Mouse (Mus musculus): Measurements from ENCODE around the gene Ankfy1. TPM values are rescaled to one million over a fixed set of nuclear protein-coding genes. Genes with fewer than 3 reads are reported as not detected.

Gene Ankfy1
- polyA plus RNA-seq, 1 experiment from 2014 or later = 28.7 TPM

Small RNA genes within 50 kb of the gene (microRNA-seq; reads per million reads assigned to microRNA genes)
- not detected for gene Gm25678

Other genes starting within 250 kb of the Ankfy1 start
- gene Mybbp1a, start 248.7 kb upstream of the Ankfy1 start, polyA plus RNA-seq (2014; fragmentation: Nextera tagmentation; extraction: Ambion mirVana) = 142 and 144 TPM in 2 replicates
- 4.0 and 4.7 TPM in 2 replicates for gene Spns2, start 200.1 kb upstream of the Ankfy1 start, polyA plus RNA-seq (2014; fragmentation: Nextera tagmentation; extraction: Ambion mirVana)
- gene Spns3, start 139.5 kb upstream of the Ankfy1 start, polyA plus RNA-seq (2014; fragmentation: Nextera tagmentation; extraction: Ambion mirVana) = not detected in 2 replicates
- 121 and 137 TPM in 2 replicates for gene Ube2g1, start 82.7 kb upstream of the Ankfy1 start, polyA plus RNA-seq (2014; fragmentation: Nextera tagmentation; extraction: Ambion mirVana)
- 3.0 and 4.7 TPM in 2 replicates for gene Cyb5d2, start 106.1 kb downstream of the Ankfy1 start, polyA plus RNA-seq (2014; fragmentation: Nextera tagmentation; extraction: Ambion mirVana)
- gene Zzef1, start 106.2 kb downstream of the Ankfy1 start, polyA plus RNA-seq (2014; fragmentation: Nextera tagmentation; extraction: Ambion mirVana) = 8.3 and 8.5 TPM in 2 replicates